Mouse (Mus musculus) heart, postnatal 0 days (tissue): ENCODE measurements around the gene Fam114a2. TPM values are rescaled to one million over a fixed set of nuclear protein-coding genes. Genes with fewer than 3 reads are reported as not detected.
A peak's percentile ranks its signal among the peaks of the same experiment; 100 is the strongest.

ENCODE experiments used
- ATAC-seq: fragments of 200-750 bp; cut with Nextera tagmentation; 2 replicates; pipeline ENCODE4 v1.8.0; 2017; ENCODE audit warnings: low read depth, moderate number of reproducible peaks, moderate library complexity; ENCODE audit not compliant: insufficient read depth
- DNase-seq: peaks from one replicate; pipeline ENCODE4 v3.0.0-alpha.2; 2016; ENCODE audit warnings: low spot score
- H3K27ac ChIP-seq: fragments of 300-500 bp; sonication (generic); 2 replicates; pipeline ENCODE4 v1.5.1; 2014; ENCODE audit warnings: low read depth, mild to moderate bottlenecking
- H3K27me3 ChIP-seq: fragments of 300-500 bp; sonication (generic); 2 replicates; pipeline ENCODE4 v1.6.1; 2014; ENCODE audit warnings: low read length, mixed read lengths; ENCODE audit not compliant: control insufficient read depth, insufficient read depth
- H3K36me3 ChIP-seq: fragments of 300-500 bp; sonication (generic); replicated peaks from 2 replicates; pipeline ENCODE4 v1.6.1; 2014; ENCODE audit warnings: low read length, mixed read lengths; ENCODE audit not compliant: control insufficient read depth, insufficient read depth
- H3K4me1 ChIP-seq: fragments of 300-500 bp; sonication (generic); 2 replicates; pipeline ENCODE4 v1.6.1; 2014; ENCODE audit warnings: antibody characterized with exemption; ENCODE audit not compliant: control insufficient read depth, insufficient read depth
- H3K4me2 ChIP-seq: fragments of 300-500 bp; sonication (generic); 2 replicates; pipeline ENCODE4 v1.6.1; 2014; ENCODE audit warnings: low read depth, mild to moderate bottlenecking, low read length, moderate library complexity
- H3K4me3 ChIP-seq: fragments of 300-500 bp; sonication (generic); 2 replicates; pipeline ENCODE4 v1.5.1; 2014; ENCODE audit warnings: low read depth, low read length
- H3K9ac ChIP-seq: fragments of 300-500 bp; sonication (generic); replicated peaks from 2 replicates; pipeline ENCODE4 v1.6.1; 2014; ENCODE audit warnings: low read depth, low read length, mixed read lengths
- H3K9me3 ChIP-seq: fragments of 300-500 bp; sonication (generic); replicated peaks from 2 replicates; pipeline ENCODE4 v1.6.1; 2016; ENCODE audit warnings: low read length; ENCODE audit not compliant: control insufficient read depth
- CTCF ChIP-seq: IDR thresholded peaks from 2 replicates; pipeline ENCODE4 v1.5.1; 2016; ENCODE audit warnings: antibody characterized with exemption, control low read depth, low read depth
- EP300 ChIP-seq: IDR thresholded peaks from 2 replicates; pipeline ENCODE4 v1.6.1; 2016; ENCODE audit warnings: antibody characterized with exemption, low read depth
- whole genome bisulfite sequencing: fragments of 180-500 bp; shearing (Covaris S2); extraction: QIAGEN DNeasy Blood & Tissue Kit; methylation state at CpG from one replicate; pipeline ENCODE4 v1.1.7; 2014; 5-methylcytosine and 5-hydroxymethylcytosine counted together
- polyA plus RNA-seq: library from polyadenylated mRNA; unstranded; fragments of >200 nt; fragmentation: Nextera tagmentation; extraction: Ambion mirVana; gene quantifications from 2 replicates; pipeline ENCODE4 v1.2.1, GENCODE M21; 2015
- total RNA-seq: library from RNA; depleted of rRNA; stranded (reverse); fragments of >200 nt; gene quantifications from 2 replicates; pipeline ENCODE4 v1.2.3, GENCODE M21; 2014; ENCODE audit warnings: low replicate concordance; rRNA removed

Gene Fam114a2
- total and polyA plus RNA-seq, 2 experiments from 2014 or later = 41.8 to 50.6 TPM

GRCm38 (mm10) chr11:57454421-57454820 is 64.0 kb downstream of the Fam114a2 start:
- TF ChIP-seq CTCF (no peak), EP300 (no peak)
- no peak for DNase-seq

DNA sequence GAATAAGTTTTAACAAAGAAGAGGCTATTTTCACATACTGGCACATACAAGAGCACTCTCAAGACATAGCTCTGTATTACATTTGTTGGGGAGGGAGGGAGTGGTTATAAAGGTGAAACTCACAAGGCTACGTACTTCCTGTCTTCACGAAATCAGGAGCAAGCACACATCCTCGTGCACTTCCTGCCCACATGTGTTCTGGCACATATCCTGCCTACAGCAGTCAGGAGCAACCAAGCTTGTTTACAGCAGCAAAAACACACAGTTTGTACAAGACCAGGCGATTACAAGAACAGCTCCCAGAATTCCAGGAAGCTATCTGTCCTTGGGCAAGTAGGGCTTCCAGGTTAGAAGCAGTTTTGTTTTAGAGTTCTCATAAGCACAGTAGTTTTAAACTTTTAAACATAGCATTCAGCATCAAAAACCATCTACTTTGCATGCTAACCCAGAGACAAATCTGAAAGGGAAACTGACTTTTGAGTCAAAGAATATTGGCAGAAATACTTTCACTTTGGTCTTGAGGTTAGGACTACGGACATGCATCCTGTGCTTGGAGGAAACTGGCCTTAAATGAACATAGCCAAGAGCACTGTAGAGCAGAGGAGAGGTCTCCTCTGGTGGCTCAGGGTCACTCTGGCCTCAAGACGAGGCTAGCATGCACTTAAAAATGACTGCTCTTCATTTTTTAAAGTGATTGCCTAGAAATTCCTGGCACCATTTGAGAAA is 73.0 kb downstream of the Fam114a2 start:
- Histone ChIP-seq H3K4me2 (no peak overlapping the region), H3K9me3 (no peaks in the 10 kb centered on the region), H3K4me1 (no peaks in the 10 kb centered on the region), H3K27me3 (no peaks in the 10 kb centered on the region), H3K9ac (no peak overlapping the region), H3K4me3 (no peak overlapping the region), H3K36me3 (no peaks in the 10 kb centered on the region), H3K27ac (peak overlapping the region; percentile 63)
- TF ChIP-seq EP300 (peak; percentile 62; the same call in 1 of the 2 replicates), CTCF (no peak)
- DNase-seq = peak; percentile 32
- WGBS = 43% methylated on average over 6 of the region's 6 CpGs
- ATAC-seq = peak; percentile 84

More at GRCm38 (mm10) chr11:57454421-57454820, 64.0 kb downstream of the Fam114a2 start:
- 49% methylated on average over 5 of the region's 5 CpGs for WGBS
- Histone ChIP-seq H3K9ac (no peak overlapping the region), H3K4me1 (no peaks in the 10 kb centered on the region), H3K27me3 (no peaks in the 10 kb centered on the region), H3K36me3 (no peaks in the 10 kb centered on the region), H3K27ac (no peak overlapping the region), H3K4me2 (no peak overlapping the region), H3K9me3 (no peaks in the 10 kb centered on the region), H3K4me3 (no peak overlapping the region)
- no peak for ATAC-seq

DNA sequence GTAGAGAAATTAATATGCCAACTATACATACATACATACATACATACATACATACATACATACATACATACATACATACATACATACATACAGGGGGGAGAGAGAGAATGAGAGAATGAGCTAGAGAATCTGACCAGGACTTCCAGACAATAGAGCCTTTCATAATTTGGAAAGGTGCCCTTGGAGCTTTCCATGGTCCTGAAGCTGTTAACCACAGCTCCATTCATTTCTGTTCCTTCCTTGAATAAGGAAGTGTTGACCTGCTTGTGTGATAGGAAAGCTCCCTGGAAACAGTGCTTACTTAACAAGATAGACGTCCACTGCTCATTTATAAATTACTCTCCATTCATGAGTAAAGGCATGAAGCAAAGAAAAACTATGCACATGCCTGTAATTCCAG is 84.3 kb downstream of the Fam114a2 start:
- WGBS = 4% methylated on average over 1 of the region's 1 CpGs
- H3K4me1 ChIP-seq = no peaks in the 10 kb centered on the region
- no peak overlapping the region for H3K4me2 ChIP-seq
- no peak for TF ChIP-seq EP300
- no peaks in the 10 kb centered on the region for H3K36me3 ChIP-seq
- DNase-seq (peak; percentile 37), ATAC-seq (no peak)
- no peaks in the 10 kb centered on the region for H3K9me3 ChIP-seq
- H3K9ac ChIP-seq = no peak overlapping the region
- H3K27me3 ChIP-seq = no peaks in the 10 kb centered on the region
- no peak overlapping the region for H3K4me3 ChIP-seq
- H3K27ac ChIP-seq = no peak overlapping the region

Other genes with a start within 250 kb of the Fam114a2 start
- 16.3 and 19.4 TPM in 2 replicates for gene Mfap3, start within 50 bp of the Fam114a2 start, total RNA-seq
- 19.5 and 23.1 TPM in 2 replicates for gene Mfap3, start within 50 bp of the Fam114a2 start, polyA plus RNA-seq
- gene Galnt10, start 126.8 kb upstream of the Fam114a2 start, total RNA-seq = 3.4 and 10.4 TPM in 2 replicates
- 4.2 and 4.3 TPM in 2 replicates for gene Galnt10, start 126.8 kb upstream of the Fam114a2 start, polyA plus RNA-seq